Mouse (Mus musculus): Measurements from ENCODE around the gene Iqgap3. TPM values are rescaled to one million over a fixed set of nuclear protein-coding genes. Genes with fewer than 3 reads are reported as not detected.

Iqgap3 gene
- polyA plus RNA-seq, 1 experiment from 2014 or later, result 20.9 TPM

GRCm38 (mm10) chr3:88071783-88072182 is 10.0 kb upstream of the Iqgap3 start:
- Histone ChIP-seq H3K4me3 (ENCODE audit: low read length) (no peak overlapping the region), H3K36me3 (ENCODE audit: insufficient read depth, low read length) (no peaks in the 10 kb centered on the region), H3K4me2 (replicated peaks; ENCODE audit: low read depth, low read length) (no peak overlapping the region), H3K9ac (replicated peaks; ENCODE audit: low read length) (no peak overlapping the region), H3K27ac (ENCODE audit: low read length) (no peak overlapping the region), H3K4me1 (ENCODE audit: insufficient read depth, low read length) (no peaks in the 10 kb centered on the region), H3K9me3 (ENCODE audit: low read length) (no peaks in the 10 kb centered on the region), H3K27me3 (ENCODE audit: insufficient read depth, low read length) (no peaks in the 10 kb centered on the region)
- 0% methylated on average over 5 of the region's 5 CpGs for WGBS
- peak; percentile 44; the same call in 1 of the 2 replicates for ATAC-seq (ENCODE audit: low FRiP score, low TSS enrichment)

DNA sequence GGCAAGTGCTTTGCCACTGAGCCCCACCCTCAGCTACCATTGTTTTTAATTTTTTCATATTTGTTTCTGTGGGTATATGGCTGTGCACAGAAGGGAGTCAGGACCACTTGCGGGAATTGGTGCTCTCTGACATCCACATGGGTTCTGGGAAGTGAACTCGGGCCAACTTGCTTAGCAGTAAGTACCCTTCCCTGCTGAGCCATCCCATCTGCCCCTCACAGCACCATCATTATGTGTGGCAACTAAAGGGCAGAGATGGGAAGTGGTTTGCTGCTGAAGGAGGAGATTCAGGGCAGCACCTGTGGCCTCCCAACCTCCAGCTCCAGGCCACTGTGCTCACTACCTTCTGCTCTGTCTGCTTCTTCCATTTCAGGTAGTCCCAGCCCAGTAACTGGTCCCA is 8.1 kb upstream of the Iqgap3 start:
- H3K27me3 ChIP-seq (ENCODE audit: insufficient read depth, low read length), result no peaks in the 10 kb centered on the region
- 60% methylated on average over 2 of the region's 2 CpGs for WGBS
- no peaks in the 10 kb centered on the region for H3K36me3 ChIP-seq (ENCODE audit: insufficient read depth, low read length)
- no peaks in the 10 kb centered on the region for H3K9me3 ChIP-seq (ENCODE audit: low read length)
- ATAC-seq (ENCODE audit: low FRiP score, low TSS enrichment), result no peak
- no peak overlapping the region for H3K4me2 ChIP-seq (replicated peaks; ENCODE audit: low read depth, low read length)
- no peak overlapping the region for H3K9ac ChIP-seq (replicated peaks; ENCODE audit: low read length)
- no peak overlapping the region for H3K27ac ChIP-seq (ENCODE audit: low read length)
- H3K4me3 ChIP-seq (ENCODE audit: low read length), result no peak overlapping the region
- H3K4me1 ChIP-seq (ENCODE audit: insufficient read depth, low read length), result no peaks in the 10 kb centered on the region

GRCm38 (mm10) chr3:88074351-88074750 is 7.4 kb upstream of the Iqgap3 start:
- Histone ChIP-seq H3K9me3 (ENCODE audit: low read length) (no peaks in the 10 kb centered on the region), H3K27me3 (ENCODE audit: insufficient read depth, low read length) (no peaks in the 10 kb centered on the region), H3K4me3 (ENCODE audit: low read length) (no peak overlapping the region), H3K4me2 (replicated peaks; ENCODE audit: low read depth, low read length) (no peak overlapping the region), H3K9ac (replicated peaks; ENCODE audit: low read length) (no peak overlapping the region), H3K27ac (ENCODE audit: low read length) (no peak overlapping the region), H3K4me1 (ENCODE audit: insufficient read depth, low read length) (no peaks in the 10 kb centered on the region), H3K36me3 (ENCODE audit: insufficient read depth, low read length) (no peaks in the 10 kb centered on the region)
- ATAC-seq (ENCODE audit: low FRiP score, low TSS enrichment), result no peak
- WGBS, result 55% methylated on average over 2 of the region's 2 CpGs

GRCm38 (mm10) chr3:88074766-88075165 is 7.0 kb upstream of the Iqgap3 start:
- Histone ChIP-seq H3K27me3 (ENCODE audit: insufficient read depth, low read length) (no peaks in the 10 kb centered on the region), H3K4me3 (ENCODE audit: low read length) (no peak overlapping the region), H3K27ac (ENCODE audit: low read length) (no peak overlapping the region), H3K36me3 (ENCODE audit: insufficient read depth, low read length) (no peaks in the 10 kb centered on the region), H3K9me3 (ENCODE audit: low read length) (no peaks in the 10 kb centered on the region), H3K4me1 (ENCODE audit: insufficient read depth, low read length) (no peaks in the 10 kb centered on the region), H3K9ac (replicated peaks; ENCODE audit: low read length) (no peak overlapping the region), H3K4me2 (replicated peaks; ENCODE audit: low read depth, low read length) (no peak overlapping the region)
- WGBS, result 82% methylated on average over 8 of the region's 8 CpGs
- ATAC-seq (ENCODE audit: low FRiP score, low TSS enrichment), result no peak

- H3K9me3 ChIP-seq (ENCODE audit: low read length), result no peaks in the 10 kb centered on the region
- 53% methylated on average over 8 of the region's 8 CpGs for WGBS
- no peak overlapping the region for H3K27ac ChIP-seq (ENCODE audit: low read length)
- H3K4me1 ChIP-seq (ENCODE audit: insufficient read depth, low read length), result peaks cover 4% of the 10 kb centered on the region
- no peak overlapping the region for H3K4me3 ChIP-seq (ENCODE audit: low read length)
- ATAC-seq (ENCODE audit: low FRiP score, low TSS enrichment), result no peak
- no peak overlapping the region for H3K4me2 ChIP-seq (replicated peaks; ENCODE audit: low read depth, low read length)
- no peak overlapping the region for H3K9ac ChIP-seq (replicated peaks; ENCODE audit: low read length)
- H3K27me3 ChIP-seq (ENCODE audit: insufficient read depth, low read length), result no peaks in the 10 kb centered on the region
- H3K36me3 ChIP-seq (ENCODE audit: insufficient read depth, low read length), result no peaks in the 10 kb centered on the region
Observed at GRCm38 (mm10) chr3:88077441-88077840, 4.3 kb upstream of the Iqgap3 start.

DNA sequence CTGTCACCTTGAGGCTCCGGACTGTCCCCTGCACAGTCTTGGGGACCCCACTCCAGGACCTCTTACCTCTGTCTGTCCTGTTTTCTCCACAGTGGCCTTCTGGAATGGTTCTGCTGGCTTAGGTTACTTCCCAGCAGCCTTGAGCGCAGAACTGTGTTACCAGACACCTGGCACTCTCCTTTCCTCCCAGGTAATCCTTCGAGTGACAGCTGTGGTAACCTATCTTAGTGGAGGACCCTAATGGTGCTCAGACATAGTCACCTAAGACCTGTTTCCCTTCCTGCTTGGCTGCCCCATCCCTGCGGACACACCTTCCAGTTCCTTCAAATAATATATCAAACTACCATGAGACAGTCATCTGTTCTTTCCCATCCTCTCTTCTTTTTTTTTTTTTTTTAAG is 3.6 kb upstream of the Iqgap3 start, which contains the start of gene Ttc24:
Ttc24 (minus strand) TSS at position 101 of the 400 bp plus-strand sequence.
- 64% methylated on average over 4 of the region's 4 CpGs for WGBS
- peaks cover 12% of the 10 kb centered on the region for H3K4me1 ChIP-seq (ENCODE audit: insufficient read depth, low read length)
- H3K4me2 ChIP-seq (replicated peaks; ENCODE audit: low read depth, low read length), result no peak within 1 kb of the TSS
- no peak for ATAC-seq (ENCODE audit: low FRiP score, low TSS enrichment)
- H3K36me3 ChIP-seq (ENCODE audit: insufficient read depth, low read length), result no peaks in the 10 kb centered on the region
- no peak within 1 kb of the TSS for H3K4me3 ChIP-seq (ENCODE audit: low read length)
- no peaks in the 10 kb centered on the region for H3K9me3 ChIP-seq (ENCODE audit: low read length)
- H3K27ac ChIP-seq (ENCODE audit: low read length), result no peak within 1 kb of the TSS
- no peak within 1 kb of the TSS for H3K9ac ChIP-seq (replicated peaks; ENCODE audit: low read length)
- H3K27me3 ChIP-seq (ENCODE audit: insufficient read depth, low read length), result no peaks in the 10 kb centered on the region

DNA sequence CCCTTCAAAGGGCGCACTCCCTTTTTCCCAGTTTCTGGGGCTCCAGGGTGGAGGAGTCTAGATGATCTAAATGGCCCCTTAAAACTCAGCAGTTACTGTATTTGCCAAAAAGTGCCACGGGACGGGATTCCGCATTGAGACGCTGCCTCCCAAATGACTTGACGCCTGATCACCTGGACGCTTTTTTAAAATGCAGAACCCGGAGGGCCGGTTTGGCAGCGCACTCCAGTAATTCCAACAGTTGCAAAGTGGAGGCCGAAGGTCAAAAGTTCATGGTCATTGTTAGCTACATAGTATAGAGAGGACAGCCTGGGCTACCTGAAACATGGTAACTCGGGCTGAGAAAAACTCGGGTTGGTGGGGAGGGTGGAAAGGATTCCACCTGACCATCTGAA is 450 bp downstream of the Iqgap3 start:
- no peaks in the 10 kb centered on the region for H3K27me3 ChIP-seq (ENCODE audit: insufficient read depth, low read length)
- WGBS, result 3% methylated on average over 13 of the region's 13 CpGs
- H3K9me3 ChIP-seq (ENCODE audit: low read length), result no peaks in the 10 kb centered on the region
- H3K36me3 ChIP-seq (ENCODE audit: insufficient read depth, low read length), result peaks cover 6% of the 10 kb centered on the region; the same call in 1 of the 2 replicates
- H3K4me1 ChIP-seq (ENCODE audit: insufficient read depth, low read length), result peaks cover 13% of the 10 kb centered on the region
- no peak overlapping the region for H3K27ac ChIP-seq (ENCODE audit: low read length)
- H3K4me2 ChIP-seq (replicated peaks; ENCODE audit: low read depth, low read length), result peak overlapping the region; percentile 81
- peak; percentile 28; the same call in 1 of the 2 replicates for ATAC-seq (ENCODE audit: low FRiP score, low TSS enrichment)
- H3K4me3 ChIP-seq (ENCODE audit: low read length), result peak overlapping the region; percentile 78
- peak overlapping the region; percentile 69 for H3K9ac ChIP-seq (replicated peaks; ENCODE audit: low read length)

DNA sequence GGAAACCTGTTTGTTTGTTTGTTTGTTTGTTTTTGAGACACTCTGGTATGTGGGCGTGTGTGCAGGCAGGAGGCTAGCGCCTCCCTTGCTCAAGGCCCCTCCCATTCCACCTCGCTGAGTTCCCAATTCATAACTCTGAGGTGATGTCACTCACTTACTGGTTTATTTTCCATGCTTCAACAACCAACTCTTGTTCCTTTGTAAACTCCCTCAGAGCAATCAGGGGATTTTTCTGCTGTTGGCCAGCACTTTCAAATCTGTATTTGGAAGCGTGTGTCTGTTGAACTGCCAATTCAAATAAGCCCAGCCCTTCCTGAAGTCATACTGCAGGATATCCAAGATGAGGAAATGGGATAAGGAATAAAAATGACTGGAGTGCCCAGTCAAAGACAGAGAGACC is 892 bp downstream of the Iqgap3 start:
- peak overlapping the region; percentile 78 for H3K4me3 ChIP-seq (ENCODE audit: low read length)
- H3K4me2 ChIP-seq (replicated peaks; ENCODE audit: low read depth, low read length), result peak overlapping the region; percentile 81
- no peaks in the 10 kb centered on the region for H3K27me3 ChIP-seq (ENCODE audit: insufficient read depth, low read length)
- WGBS, result 13% methylated on average over 4 of the region's 4 CpGs
- peaks cover 13% of the 10 kb centered on the region for H3K4me1 ChIP-seq (ENCODE audit: insufficient read depth, low read length)
- peak; percentile 26; the same call in 1 of the 2 replicates for ATAC-seq (ENCODE audit: low FRiP score, low TSS enrichment)
- H3K36me3 ChIP-seq (ENCODE audit: insufficient read depth, low read length), result peaks cover 6% of the 10 kb centered on the region; the same call in 1 of the 2 replicates
- peak overlapping the region; percentile 69 for H3K9ac ChIP-seq (replicated peaks; ENCODE audit: low read length)
- H3K9me3 ChIP-seq (ENCODE audit: low read length), result no peaks in the 10 kb centered on the region
- H3K27ac ChIP-seq (ENCODE audit: low read length), result no peak overlapping the region

DNA sequence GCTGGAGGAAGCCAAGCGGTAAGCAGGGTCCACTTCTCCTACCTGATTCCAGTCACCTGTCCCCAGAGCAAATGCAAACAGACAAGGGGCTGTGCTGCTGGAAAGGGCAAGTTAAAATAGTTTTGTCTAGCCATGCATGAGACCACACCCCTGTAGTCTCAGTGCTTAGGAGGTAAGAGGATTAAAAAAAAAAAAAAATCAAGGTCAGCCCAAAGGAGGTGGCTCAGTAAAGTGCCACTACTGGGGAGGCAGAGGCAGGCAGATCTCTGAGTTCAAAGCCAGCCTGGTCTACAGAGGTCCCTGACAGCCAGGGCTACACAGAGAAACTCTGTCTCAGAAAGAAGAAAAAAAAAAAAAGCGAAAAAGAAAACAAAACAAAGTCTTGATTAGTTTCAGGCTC is 2.2 kb downstream of the Iqgap3 start:
- ATAC-seq (ENCODE audit: low FRiP score, low TSS enrichment), result no peak
- Histone ChIP-seq H3K9me3 (ENCODE audit: low read length) (no peaks in the 10 kb centered on the region), H3K36me3 (ENCODE audit: insufficient read depth, low read length) (peaks cover 13% of the 10 kb centered on the region), H3K4me1 (ENCODE audit: insufficient read depth, low read length) (peaks cover 13% of the 10 kb centered on the region), H3K27ac (ENCODE audit: low read length) (no peak overlapping the region), H3K27me3 (ENCODE audit: insufficient read depth, low read length) (no peaks in the 10 kb centered on the region), H3K4me2 (replicated peaks; ENCODE audit: low read depth, low read length) (no peak overlapping the region), H3K9ac (replicated peaks; ENCODE audit: low read length) (no peak overlapping the region), H3K4me3 (ENCODE audit: low read length) (no peak overlapping the region)
- 94% methylated on average over 2 of the region's 2 CpGs for WGBS

DNA sequence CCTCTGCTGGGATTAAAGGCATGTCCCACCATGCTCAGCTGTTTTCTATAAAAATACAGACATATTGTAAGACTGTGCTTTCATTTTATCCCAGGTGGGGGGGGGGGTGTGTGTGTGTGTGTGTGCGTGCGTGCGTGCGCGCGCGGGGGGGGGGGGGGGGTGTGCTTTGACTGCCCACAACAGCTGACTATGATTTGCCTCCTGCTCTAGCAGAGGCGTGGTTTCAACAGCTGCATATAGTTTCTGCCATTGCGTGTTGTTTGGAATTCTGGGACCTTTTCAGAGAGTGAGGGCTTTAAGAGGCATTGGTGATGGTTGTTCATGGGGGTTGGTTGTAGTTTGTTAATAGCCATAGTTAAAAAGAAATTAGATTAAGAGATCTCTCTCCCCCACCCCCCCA is 3.7 kb downstream of the Iqgap3 start:
- 97% methylated on average over 2 of the region's 9 CpGs for WGBS
- peaks cover 27% of the 10 kb centered on the region for H3K36me3 ChIP-seq (ENCODE audit: insufficient read depth, low read length)
- ATAC-seq (ENCODE audit: low FRiP score, low TSS enrichment), result no peak

More for the DNA sequence above, 3.7 kb downstream of the Iqgap3 start:
- H3K9me3 ChIP-seq (ENCODE audit: low read length), result no peaks in the 10 kb centered on the region
- no peak overlapping the region for H3K27ac ChIP-seq (ENCODE audit: low read length)
- no peak overlapping the region for H3K4me2 ChIP-seq (replicated peaks; ENCODE audit: low read depth, low read length)
- H3K4me3 ChIP-seq (ENCODE audit: low read length), result no peak overlapping the region
- no peak overlapping the region for H3K9ac ChIP-seq (replicated peaks; ENCODE audit: low read length)
- no peaks in the 10 kb centered on the region for H3K27me3 ChIP-seq (ENCODE audit: insufficient read depth, low read length)
- H3K4me1 ChIP-seq (ENCODE audit: insufficient read depth, low read length), result peaks cover 13% of the 10 kb centered on the region

Data from kidney, embryonic 16.5 days (tissue).